Mouse (Mus musculus): Measurements from ENCODE around the gene Zbtb21.

- TF ChIP-seq POLR2A (IDR thresholded peaks at IDR 0.05; ENCODE audit: borderline replicate concordance, low read depth, low read length) = no peak
- TF ChIP-seq CTCF (IDR thresholded peaks at IDR 0.05; ENCODE audit: low read depth, low read length) = no peak
These were observed 21.9 kb downstream of the Zbtb21 start for GRCm38 (mm10) chr16:97940471-97940973.

Measured in bone marrow macrophage, adult 2 months (primary cell).